Mouse (Mus musculus) ES-E14 (cell line): ENCODE measurements at regions not wholly inside any gene's neighbourhood (a gene's known extent, or its start where the extent isn't known, plus 50 kb on each side); places are given as distances from the start of the nearest gene placed in this dataset.

ENCODE experiments used
- HCFC1 ChIP-seq: IDR thresholded peaks from 2 replicates; pipeline ENCODE4 v1.6.1; 2012; ENCODE audit warnings: low read length, inconsistent platforms, borderline replicate concordance; ENCODE audit not compliant: insufficient read depth
- MAFK ChIP-seq: IDR thresholded peaks from 2 replicates; pipeline ENCODE4 v1.6.1; 2014; ENCODE audit warnings: mild to moderate bottlenecking, low read depth, low read length, inconsistent platforms; ENCODE audit not compliant: insufficient read depth
- ZC3H11A ChIP-seq: IDR thresholded peaks from 2 replicates; pipeline ENCODE4 v1.6.1; 2012; ENCODE audit warnings: low read depth, mild to moderate bottlenecking, inconsistent platforms, low read length, borderline replicate concordance
- ZNF384 ChIP-seq: IDR thresholded peaks from 2 replicates; pipeline ENCODE4 v1.6.1; 2012; ENCODE audit warnings: low read depth, low read length, inconsistent platforms

DNA sequence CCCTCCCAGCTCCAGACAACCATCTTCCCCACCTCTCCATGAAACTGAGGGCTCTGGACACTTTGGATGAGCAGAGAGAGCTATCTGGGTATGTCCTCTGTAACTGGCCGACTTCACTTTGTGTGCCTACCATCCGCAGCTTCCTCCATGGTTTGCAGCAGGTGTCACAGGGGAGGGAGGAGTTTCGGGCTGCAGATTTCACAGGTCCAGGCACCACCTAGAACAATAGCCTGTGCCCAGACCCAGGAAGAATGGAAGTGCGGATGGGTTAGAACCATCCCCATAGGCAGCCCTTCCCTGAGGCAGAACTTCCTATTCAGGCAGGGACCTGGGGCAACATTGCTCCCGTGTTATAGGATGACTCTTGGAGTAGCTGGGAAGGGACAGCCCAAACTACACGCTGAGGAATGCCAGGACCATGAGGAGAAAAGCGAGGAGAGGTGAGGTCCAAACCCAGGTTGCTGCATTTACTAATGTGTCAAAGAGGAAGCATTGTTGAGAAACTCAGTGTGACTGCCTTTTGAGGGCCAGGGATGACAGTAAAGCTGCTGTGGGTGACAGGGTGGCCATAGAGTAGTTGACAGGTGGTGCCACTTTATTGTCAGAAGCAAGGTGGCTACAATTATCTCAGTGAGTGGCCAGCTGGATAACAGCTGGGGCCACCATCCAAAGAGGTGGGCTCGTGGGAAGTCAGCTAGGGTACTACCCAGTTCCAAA lies 51.8 kb upstream of the Klf13 start:
- TF ChIP-seq HCFC1 (no peak), ZC3H11A (no peak), MAFK (no peak), ZNF384 (no peak)
